ENCODE assay signal across 13 mouse cellular contexts in genomic region chr14:77034175-77034915, GRCm38 (mm10). TPM values are rescaled to one million over a fixed set of nuclear protein-coding genes. Genes with fewer than 3 reads are reported as not detected.
DNase-seq lines count a peak whose midpoint lies in the region; ATAC-seq and TF ChIP-seq lines count a peak whose summit lies in the region.
"Had no signal": no experiment of that assay in that cellular context is flagged by ENCODE, and none has a peak within 500 bp of the region (broad histone marks: within the 10 kb centered on the region; RNA-seq: fewer than 3 reads in every experiment).

No protein-coding gene starts in this region.

- H3K27ac ChIP-seq in lung, postnatal 0 days (ENCODE audit: low read length): no peak overlapping the region
- peak overlapping the region; percentile 66 for H3K27ac ChIP-seq in liver, embryonic 16.5 days (ENCODE audit: low read length)
- H3K27ac ChIP-seq in stomach, embryonic 16.5 days (ENCODE audit: low read length): peak overlapping the region; percentile 64; the same call in 1 of the 2 replicates

- H3K36me3 ChIP-seq in lung, postnatal 0 days (ENCODE audit: insufficient read depth, low read length): no peaks in the 10 kb centered on the region
- H3K36me3 ChIP-seq in liver, embryonic 16.5 days (ENCODE audit: control insufficient read depth, insufficient read depth): no peaks in the 10 kb centered on the region
- no peaks in the 10 kb centered on the region for H3K36me3 ChIP-seq in stomach, embryonic 16.5 days (ENCODE audit: control insufficient read depth, insufficient read depth, low read length)

- H3K4me1 ChIP-seq in lung, postnatal 0 days (ENCODE audit: insufficient read depth, low read depth, low read length): peaks cover 3% of the 10 kb centered on the region; the same call in 1 of the 2 replicates
- peaks cover 5% of the 10 kb centered on the region for H3K4me1 ChIP-seq in liver, embryonic 16.5 days (ENCODE audit: control insufficient read depth, low read depth, low read length)
- H3K4me1 ChIP-seq in stomach, embryonic 16.5 days (ENCODE audit: control insufficient read depth, insufficient read depth, low read length): peaks cover 7% of the 10 kb centered on the region; the same call in 1 of the 2 replicates

- WGBS in lung, postnatal 0 days: 47% methylated on average over 7 of the region's 7 CpGs
- 43% methylated on average over 7 of the region's 7 CpGs for WGBS in liver, embryonic 16.5 days (ENCODE audit: insufficient replicate concordance)
- WGBS in stomach, embryonic 16.5 days: 53% methylated on average over 7 of the region's 7 CpGs

- intact Hi-C loops in left cerebral cortex, postnatal 25 days (cut with DNase I): no loop called here

- no peak for TF ChIP-seq CTCF in lung, postnatal 0 days (IDR thresholded peaks at IDR 0.05)

- ATAC-seq in lung, postnatal 0 days: no peak
- ATAC-seq in liver, embryonic 16.5 days (ENCODE audit: low read depth): peak; percentile 66
- no peak for ATAC-seq in stomach, embryonic 16.5 days (ENCODE audit: insufficient read depth, low FRiP score)
- ATAC-seq: forebrain, embryonic 14.5 days had no signal

- H3K27me3 ChIP-seq in lung, postnatal 0 days (replicated peaks; ENCODE audit: insufficient read depth, low read length): no peaks in the 10 kb centered on the region
- H3K27me3 ChIP-seq in liver, embryonic 16.5 days (ENCODE audit: control insufficient read depth, insufficient read depth, low read depth, low read length): peaks cover 3% of the 10 kb centered on the region; the same call in 1 of the 2 replicates
- no peaks in the 10 kb centered on the region for H3K27me3 ChIP-seq in stomach, embryonic 16.5 days (ENCODE audit: control insufficient read depth, insufficient read depth, low read length)

- H3K4me2 ChIP-seq in lung, postnatal 0 days (replicated peaks; ENCODE audit: low read depth, low read length): no peak overlapping the region
- peak overlapping the region; percentile 12; the same call in 1 of the 2 replicates for H3K4me2 ChIP-seq in liver, embryonic 16.5 days (ENCODE audit: low read depth, low read length)
- H3K4me2 ChIP-seq in stomach, embryonic 16.5 days (ENCODE audit: low read depth, low read length): peak overlapping the region; percentile 15; the same call in 1 of the 2 replicates
- H3K4me2 ChIP-seq: heart, embryonic 11.5 days had no signal

- peak; percentile 13 for DNase-seq in embryo, embryonic 10.5 days (ENCODE audit: low spot score)
- DNase-seq in embryo, embryonic 10 days (ENCODE audit: low spot score): no peak
- peak; percentile 79 for DNase-seq in lung, postnatal 0 days (ENCODE audit: low spot score)
- no peak for DNase-seq in lung, postnatal 4 days
- no peak for DNase-seq in left cerebral cortex, postnatal 25 days (ENCODE audit: low spot score in 2 of 2)
- no peak for DNase-seq in gastrocnemius, adult 8-10 months (ENCODE audit: low spot score in 2 of 2)
- DNase-seq: left cerebral cortex, postnatal 4 days; midbrain, embryonic 14.5 days; thymus, postnatal 4 days had no signal

- no peak overlapping the region for H3K4me3 ChIP-seq in lung, postnatal 0 days (ENCODE audit: low read depth, low read length)
- no peak overlapping the region for H3K4me3 ChIP-seq in liver, embryonic 16.5 days (ENCODE audit: low read depth, low read length)
- no peak overlapping the region for H3K4me3 ChIP-seq in stomach, embryonic 16.5 days (replicated peaks; ENCODE audit: low read length)

- no peak for TF ChIP-seq EP300 in lung, postnatal 0 days (IDR thresholded peaks at IDR 0.05)

- no peak overlapping the region for H3K9ac ChIP-seq in lung, postnatal 0 days (replicated peaks; ENCODE audit: low read depth)
- H3K9ac ChIP-seq in liver, embryonic 16.5 days (ENCODE audit: low read depth, low read length): no peak overlapping the region
- no peak overlapping the region for H3K9ac ChIP-seq in stomach, embryonic 16.5 days (ENCODE audit: low read length)

- H3K9me3 ChIP-seq in lung, postnatal 0 days (ENCODE audit: low read length): no peaks in the 10 kb centered on the region
- H3K9me3 ChIP-seq in liver, embryonic 16.5 days (replicated peaks; ENCODE audit: control insufficient read depth, low read length): no peaks in the 10 kb centered on the region
- H3K9me3 ChIP-seq in stomach, embryonic 16.5 days (replicated peaks; ENCODE audit: control insufficient read depth, low read length): no peaks in the 10 kb centered on the region

RNA-seq across cellular contexts. Expression of gene Ccdc122, which starts 2.2 kb away (rescaled TPM):
- 6.2 and 8.2 TPM in 2 replicates for polyA plus RNA-seq in lung, postnatal 0 days (2015; fragmentation: Nextera tagmentation; extraction: Ambion mirVana)
- polyA plus RNA-seq in liver, embryonic 16.5 days (2015; fragmentation: Nextera tagmentation; extraction: Ambion mirVana): 1.7 and 1.8 TPM in 2 replicates
- polyA plus RNA-seq in stomach, embryonic 16.5 days (2015; fragmentation: Nextera tagmentation; extraction: Ambion mirVana): 3.9 and 5.2 TPM in 2 replicates
- total RNA-seq in left cerebral cortex, postnatal 25 days (2021): under 1 TPM; 0.94 to 0.99 TPM
- total RNA-seq in gastrocnemius, adult 8-10 months (2022): 1 to 10 TPM; 1.0 to 2.2 (median 1.3) TPM

RNA-seq across cellular contexts. Expression of gene Lacc1, which starts 2.4 kb away (rescaled TPM):
- polyA plus RNA-seq in lung, postnatal 0 days (2015; fragmentation: Nextera tagmentation; extraction: Ambion mirVana): 5.0 and 6.5 TPM in 2 replicates
- 3.4 and 3.6 TPM in 2 replicates for polyA plus RNA-seq in liver, embryonic 16.5 days (2015; fragmentation: Nextera tagmentation; extraction: Ambion mirVana)
- polyA plus RNA-seq in stomach, embryonic 16.5 days (2015; fragmentation: Nextera tagmentation; extraction: Ambion mirVana): 7.4 and 8.3 TPM in 2 replicates
- total RNA-seq in left cerebral cortex, postnatal 25 days (2021): 1 to 10 TPM; 3.3 to 4.8 TPM
- 1 to 10 TPM in 1 of 4 experiments, under 1 TPM in 3; 0.17 to 1.3 (median 0.57) TPM for total RNA-seq in gastrocnemius, adult 8-10 months (2022)

Comparison
In these comparisons a context has a peak if more than half of its experiments do, and no peak if none do; other contexts are left out.
1. DNase-seq: peak in embryo, embryonic 10.5 days (single experiment) and lung, postnatal 0 days (single experiment); none in embryo, embryonic 10 days (single experiment), lung, postnatal 4 days (0 of 2), left cerebral cortex, postnatal 25 days (0 of 2) and gastrocnemius, adult 8-10 months (0 of 2).